Mouse (Mus musculus) megakaryocyte progenitor cell, adult 5-6 weeks (primary cell): ENCODE results near the gene Gm47996. TPM values are rescaled to one million over a fixed set of nuclear protein-coding genes. Genes with fewer than 3 reads are reported as not detected.
A peak's percentile ranks its signal among the peaks of the same experiment; 100 is the strongest.
"Not testable (repeated sequence)": the region's sequence is repeated elsewhere in the genome, so short reads cannot be mapped to it uniquely, and the experiment has no call there.

Source experiments
- ATAC-seq: replicated peaks from 2 replicates; pipeline ENCODE4 v1.8.0; 2016; ENCODE audit warnings: mild to moderate bottlenecking, moderate TSS enrichment, inconsistent platforms; ENCODE audit not compliant: poor library complexity
- total RNA-seq, 2 experiments: library from RNA; stranded (forward) in 1 of 2; stranded (reverse) in 1 of 2; fragments of 157-497, 149-512 nt in 1 of 2; fragments of 200-1000 nt in 1 of 2; gene quantifications; 2 replicates each; pipeline versions ENCODE4 v1.2.3 to v1.2.4; 2015 to 2017

The Gm47996 gene
- total RNA-seq, 2 experiments from 2014 or later, result not detected

DNA sequence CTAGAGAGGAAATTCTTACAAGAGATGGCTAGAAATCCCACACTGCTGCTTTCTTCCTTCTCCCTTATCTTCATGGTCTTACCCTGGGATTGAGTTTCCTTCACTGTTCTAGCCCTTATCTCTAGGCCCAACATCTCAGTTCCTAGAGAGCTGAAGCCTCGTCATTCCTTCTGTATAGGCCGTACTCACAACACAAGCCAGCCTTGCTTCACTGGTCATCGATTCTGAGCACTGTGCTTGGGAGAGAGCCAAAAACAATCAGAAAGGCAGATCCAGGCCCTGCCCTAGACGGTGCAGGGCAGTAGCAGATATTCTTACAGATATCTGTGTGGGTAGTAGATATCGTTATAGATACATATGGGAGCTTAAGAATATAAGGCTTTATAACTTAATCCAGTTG lies 7.2 kb upstream of the Gm47996 start:
- peak; percentile 69 for ATAC-seq

DNA sequence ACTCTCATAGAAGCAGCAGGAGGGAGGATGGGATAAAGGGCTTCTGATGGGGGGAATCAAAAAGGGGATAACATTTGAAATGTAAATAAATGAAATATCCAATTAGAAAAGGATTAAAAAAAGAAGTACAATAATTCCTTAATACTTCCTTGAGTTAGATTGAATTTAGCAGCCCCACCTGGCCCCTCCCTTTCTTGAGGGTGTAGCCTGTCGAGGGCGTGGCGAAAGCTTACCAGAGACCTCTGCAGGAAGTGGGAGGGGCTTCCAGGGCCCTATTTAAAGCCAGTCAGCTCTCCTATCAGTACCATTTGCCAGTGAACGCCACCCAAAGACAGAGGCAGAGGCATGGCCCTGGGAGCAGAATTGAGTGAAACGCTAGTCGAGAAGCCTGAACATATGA lies 6.1 kb upstream of the Gm47996 start, which contains the start of gene 3110040M04Rik:
TSS of gene 3110040M04Rik (plus strand) at position 304 of the 400 bp plus-strand sequence.
- peak; percentile 55; the same call in 1 of the 2 replicates for ATAC-seq

DNA sequence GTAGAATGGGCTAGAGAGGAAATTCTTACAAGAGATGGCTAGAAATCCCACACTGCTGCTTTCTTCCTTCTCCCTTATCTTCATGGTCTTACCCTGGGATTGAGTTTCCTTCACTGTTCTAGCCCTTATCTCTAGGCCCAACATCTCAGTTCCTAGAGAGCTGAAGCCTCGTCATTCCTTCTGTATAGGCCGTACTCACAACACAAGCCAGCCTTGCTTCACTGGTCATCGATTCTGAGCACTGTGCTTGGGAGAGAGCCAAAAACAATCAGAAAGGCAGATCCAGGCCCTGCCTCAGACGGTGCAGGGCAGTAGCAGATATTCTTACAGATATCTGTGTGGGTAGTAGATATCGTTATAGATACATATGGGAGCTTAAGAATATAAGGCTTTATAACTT lies 1.4 kb upstream of the Gm47996 start:
- peak; percentile 75 for ATAC-seq

DNA sequence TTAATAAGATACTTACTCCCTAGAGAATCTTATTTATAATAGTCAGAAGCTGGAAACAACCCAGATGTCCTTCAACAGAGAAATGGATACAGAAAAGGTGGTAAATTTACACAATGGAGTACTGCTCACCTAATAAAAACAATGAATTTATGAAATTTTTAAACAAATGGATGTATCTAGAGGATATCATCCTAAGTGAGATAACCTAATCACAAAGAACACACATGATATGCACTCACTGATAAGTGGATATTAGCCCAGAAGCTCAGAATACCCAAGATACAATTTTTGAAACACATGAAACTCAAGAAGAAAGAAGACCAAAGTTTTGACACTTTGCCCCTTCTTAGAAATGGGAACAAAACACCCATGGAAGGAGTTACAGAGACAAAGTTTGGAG lies 987 bp upstream of the Gm47996 start:
- not testable (repeated sequence) for ATAC-seq

DNA sequence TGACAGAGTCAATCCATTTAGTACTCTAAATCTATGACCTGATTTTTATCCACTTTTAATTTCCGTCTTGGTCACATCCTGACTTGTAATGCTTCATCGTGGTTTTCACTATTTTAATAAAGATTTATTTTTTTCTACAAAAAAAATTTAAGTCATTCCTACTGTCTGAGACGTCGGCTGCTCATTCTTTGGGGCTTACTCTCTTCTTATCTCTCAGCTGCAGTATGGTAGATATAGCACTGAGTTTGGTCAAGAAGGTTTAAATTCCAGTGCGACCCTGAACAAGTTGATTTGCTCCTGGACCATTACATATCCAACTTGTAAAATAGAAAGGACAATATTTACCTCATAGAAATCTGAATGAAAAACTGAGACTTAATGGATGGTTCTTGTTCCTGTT lies 1.7 kb downstream of the Gm47996 start:
- not testable (repeated sequence) for ATAC-seq

DNA sequence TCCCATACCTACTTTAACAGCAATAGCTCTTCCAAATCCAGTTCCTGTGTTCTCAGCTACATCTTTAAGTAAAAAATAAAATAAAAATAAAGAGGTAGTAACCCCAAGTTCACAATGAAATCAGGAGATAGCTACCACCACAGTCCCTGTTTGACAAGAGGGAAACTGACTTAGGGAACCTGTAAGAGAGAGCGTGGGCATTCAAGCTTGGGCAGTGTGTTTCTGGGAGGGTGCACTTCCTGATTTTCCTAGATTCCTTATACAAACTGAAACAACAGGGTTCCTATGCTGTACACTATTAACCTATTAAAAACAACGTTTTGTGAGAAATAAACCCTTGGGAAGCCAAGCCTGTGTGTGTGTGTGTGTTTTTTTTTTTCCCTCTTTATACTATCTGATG lies 4.9 kb downstream of the Gm47996 start:
- ATAC-seq, result peak; percentile 60

DNA sequence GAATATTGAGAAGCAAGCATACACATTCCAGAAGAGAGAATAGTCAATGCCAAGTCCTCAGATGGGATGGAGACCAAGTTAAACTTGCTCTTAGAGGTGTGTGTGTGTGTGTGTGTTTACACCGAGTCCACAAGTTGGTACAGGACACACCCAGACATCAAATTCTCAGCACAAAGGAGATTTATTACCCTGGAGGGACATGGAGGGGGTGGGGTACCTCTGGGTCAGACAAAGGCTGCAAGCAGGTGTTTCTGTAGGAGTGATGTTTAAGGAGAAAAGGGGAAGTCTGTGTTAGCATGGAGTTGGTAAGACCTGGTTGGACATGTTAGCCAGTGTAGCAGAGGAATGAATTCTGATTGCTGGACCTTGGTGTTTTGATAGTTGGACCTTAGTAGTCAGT lies 6.1 kb downstream of the Gm47996 start:
- ATAC-seq, result no peak

DNA sequence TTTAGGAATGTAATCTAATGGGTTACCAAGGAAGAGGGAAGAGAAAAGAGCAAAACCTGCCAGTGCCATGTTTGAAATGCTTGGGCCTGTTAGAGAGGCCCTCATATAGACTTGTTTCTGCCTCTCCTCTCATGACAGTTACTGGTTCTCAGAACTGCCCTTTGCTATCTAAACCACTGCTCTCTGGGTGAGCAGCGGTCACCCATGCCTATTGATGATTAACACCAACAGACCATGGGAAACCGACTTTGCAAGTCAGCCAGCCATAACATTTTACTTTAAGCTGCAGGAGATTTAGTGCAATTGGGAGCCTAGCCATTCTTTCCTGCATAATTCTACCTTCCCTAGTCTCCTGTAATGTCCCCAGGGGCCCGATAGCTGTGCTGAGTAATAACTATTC lies 6.5 kb downstream of the Gm47996 start:
- no peak for ATAC-seq

DNA sequence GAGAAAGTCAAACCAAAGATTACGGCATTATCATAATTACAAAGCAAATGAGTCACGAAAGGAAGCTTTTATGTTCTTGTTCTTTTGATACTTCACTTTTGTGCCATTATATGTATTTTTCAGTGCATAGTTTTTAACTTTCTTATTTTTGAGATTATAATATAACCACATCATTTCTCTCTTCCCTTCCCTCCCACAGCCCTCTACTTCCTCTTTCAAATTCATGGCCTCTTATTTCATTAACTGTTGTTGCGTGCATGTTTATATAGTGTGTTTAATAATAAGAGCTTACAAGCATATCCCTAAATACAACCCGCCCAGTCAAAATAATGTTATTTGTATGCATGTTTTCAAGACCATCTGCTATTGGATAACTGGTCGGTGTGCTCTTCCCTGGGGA lies 9.1 kb downstream of the Gm47996 start:
- ATAC-seq, result peak; percentile 54; the same call in 1 of the 2 replicates

DNA sequence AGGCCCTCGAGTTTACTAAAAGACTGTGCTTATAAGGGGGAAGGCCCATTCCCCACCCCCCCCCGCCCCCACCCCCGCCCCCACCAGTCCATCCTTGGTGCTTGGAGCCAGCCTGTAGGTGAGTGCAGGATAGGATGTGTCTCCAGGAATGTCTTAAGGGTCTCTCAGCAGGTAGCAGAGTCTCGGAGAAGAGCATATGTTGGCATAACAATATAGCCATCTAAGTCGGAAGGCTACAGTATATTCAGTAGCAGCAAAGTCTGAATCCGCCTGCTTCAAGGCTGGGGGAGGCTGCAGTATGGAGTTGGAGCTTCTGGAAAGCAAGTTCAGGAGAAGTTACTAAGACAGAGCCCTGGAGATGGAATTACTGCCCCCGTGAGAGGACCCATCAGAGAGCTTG lies 10.2 kb downstream of the Gm47996 start:
- ATAC-seq, result no peak

DNA sequence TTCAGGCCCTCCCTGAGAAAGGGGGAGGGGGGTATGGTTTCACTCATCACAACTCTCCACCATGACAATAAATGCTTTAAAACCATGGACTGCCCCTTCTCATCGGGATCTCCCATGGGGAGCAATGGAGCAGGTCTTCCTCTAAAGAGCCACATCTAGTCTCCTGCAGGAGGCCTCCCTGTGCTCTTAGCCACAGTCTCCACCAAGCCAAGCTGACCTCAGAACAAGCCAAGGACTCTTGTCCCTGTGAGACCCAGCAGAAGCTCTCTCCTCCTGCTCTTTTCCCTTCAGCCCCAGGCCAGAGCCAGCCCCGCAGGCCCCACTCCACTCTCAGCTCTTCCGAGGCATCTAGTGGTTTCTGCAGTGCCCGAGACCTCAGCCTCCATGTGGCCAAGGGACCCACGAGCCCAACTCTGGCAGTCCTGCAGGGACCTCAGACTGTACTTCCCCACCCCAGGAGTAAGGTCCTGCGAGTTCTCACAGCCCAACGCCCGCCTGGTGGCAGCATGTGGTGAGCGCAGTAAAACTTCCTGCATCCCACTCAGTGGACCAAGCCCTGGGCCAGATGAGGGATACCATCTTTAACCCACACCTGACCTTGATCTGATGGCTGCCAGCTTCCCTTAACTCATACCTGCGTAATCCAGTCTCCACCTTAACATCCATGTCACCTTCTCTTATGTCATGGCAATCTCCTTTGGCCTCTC lies 12.8 kb downstream of the Gm47996 start:
- peak; percentile 39; the same call in 1 of the 2 replicates for ATAC-seq

DNA sequence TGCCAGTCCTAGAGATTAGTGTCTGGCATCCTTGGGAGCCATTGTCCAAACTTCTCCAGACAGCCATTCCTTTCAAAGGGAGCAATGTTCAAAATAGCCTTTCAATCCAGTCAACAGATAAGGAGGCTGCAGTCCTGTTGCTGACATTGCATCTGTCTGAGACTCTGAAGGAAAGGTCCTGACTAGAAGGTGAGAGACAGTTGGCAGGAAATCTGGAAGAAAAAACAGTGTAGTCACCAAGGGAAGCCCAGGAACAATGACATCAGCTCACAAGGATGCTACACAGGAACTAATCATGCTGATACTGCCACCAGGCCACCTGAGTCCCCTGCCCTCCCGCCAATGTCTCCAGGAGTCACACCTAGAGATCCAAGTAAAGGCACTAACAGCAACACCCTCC lies 13.4 kb downstream of the Gm47996 start:
- ATAC-seq, result no peak

DNA sequence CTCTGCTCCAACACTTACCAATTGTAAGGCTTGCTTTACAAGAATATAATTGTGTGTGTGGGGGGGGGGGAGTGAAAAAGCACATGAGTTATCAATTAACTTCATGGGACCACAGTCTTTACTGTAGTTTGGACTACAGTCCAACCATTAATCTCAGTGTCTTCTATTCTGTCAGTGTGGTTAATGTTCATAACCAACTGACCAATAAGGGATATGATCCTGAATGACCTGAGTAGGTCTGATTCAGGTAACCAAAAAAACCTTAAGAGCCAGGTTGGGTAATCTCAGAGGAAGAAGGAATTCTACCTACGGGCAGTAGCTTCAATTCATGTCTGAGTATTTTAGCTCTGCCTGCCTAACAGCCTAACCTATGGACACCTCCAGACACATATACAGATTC lies 14.6 kb downstream of the Gm47996 start:
- ATAC-seq, result no peak

DNA sequence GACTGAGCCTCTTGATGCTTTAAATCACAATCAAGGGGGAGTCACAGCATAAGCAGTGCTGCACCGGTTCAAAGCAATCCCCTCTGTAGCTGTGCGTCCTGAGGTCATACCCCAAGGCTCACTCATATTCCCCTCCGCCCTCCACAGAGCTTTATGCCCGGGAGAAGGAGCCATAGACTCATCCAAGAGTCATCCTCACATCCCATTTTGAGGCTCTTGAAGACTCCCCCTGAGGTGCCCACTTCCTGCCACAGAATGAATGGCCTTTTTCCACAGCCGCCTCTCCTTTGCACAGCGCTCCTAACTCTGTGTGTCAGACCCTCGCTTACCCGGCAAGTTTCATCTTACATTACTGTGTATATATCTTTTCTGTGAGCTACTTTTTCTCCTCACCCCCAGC lies 17.6 kb downstream of the Gm47996 start:
- no peak for ATAC-seq

DNA sequence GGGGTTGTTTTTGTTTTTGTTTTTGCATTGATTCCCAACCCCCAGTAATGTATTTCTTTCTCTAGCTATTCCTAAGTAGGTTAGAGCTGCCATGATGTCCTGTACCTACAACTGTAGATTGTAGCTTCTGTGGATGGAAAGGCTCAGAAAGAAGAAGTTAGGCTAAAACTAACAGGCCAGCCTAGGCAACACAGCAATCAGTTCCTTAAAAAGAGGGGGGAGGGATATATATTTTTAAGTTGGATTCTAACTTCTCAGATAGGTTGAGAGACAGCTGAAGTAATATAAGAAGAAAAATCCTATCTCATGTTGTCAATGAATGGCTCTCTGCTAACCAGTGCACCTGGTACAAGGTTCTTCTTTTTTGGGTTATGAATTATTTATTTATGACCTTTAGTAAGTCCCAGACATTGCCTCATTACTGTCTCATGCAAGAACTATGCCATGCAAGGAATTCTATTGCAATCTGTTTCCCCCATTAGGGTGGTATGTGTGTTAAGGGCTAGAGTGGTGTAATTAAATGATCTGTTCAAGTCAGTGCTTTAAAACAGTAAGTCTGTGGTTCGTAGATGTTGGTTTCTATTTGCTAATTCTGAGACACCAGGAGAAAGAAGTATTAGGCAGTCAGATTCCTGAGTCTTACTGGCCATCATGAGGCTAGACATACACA lies 18.5 kb downstream of the Gm47996 start:
- ATAC-seq, result peak; percentile 88

DNA sequence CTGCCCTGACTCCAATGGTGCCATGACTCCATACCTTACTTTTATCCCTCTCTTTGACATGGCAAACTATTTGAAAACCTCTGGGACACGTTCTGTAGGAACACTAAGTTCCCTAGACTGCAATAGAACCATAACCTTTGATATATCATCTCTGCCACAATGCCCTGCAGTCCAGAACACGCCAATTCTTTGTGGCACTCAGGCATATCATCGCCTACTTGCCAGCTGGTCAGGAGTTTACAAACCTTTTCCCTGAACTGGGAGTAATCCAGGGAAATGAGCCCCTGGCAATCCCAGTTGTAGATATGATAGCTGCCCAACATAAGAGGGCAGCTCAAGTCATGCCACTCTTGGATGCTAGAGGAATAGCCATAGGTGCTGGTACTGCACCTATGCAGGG lies 22.4 kb downstream of the Gm47996 start:
- ATAC-seq, result no peak

DNA sequence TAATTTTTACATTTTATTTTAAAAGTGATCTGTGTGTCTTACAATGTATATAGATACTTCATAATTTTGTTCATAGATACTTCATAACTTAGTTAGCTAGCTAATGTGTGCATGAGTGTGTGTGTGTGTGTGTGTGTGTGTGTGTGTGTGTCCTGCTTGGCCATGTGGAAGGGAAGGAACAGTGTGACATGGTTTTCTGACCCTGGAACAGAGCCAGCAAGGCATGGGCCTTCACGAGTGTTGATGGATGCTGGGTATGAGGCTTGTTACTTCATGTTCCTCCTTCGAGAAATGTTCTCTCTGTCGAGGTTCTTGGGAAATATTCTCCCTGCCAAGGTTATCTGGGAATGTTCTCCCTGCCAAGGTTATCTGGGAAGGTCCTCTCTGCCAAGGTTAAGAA lies 23.8 kb downstream of the Gm47996 start:
- no peak for ATAC-seq

DNA sequence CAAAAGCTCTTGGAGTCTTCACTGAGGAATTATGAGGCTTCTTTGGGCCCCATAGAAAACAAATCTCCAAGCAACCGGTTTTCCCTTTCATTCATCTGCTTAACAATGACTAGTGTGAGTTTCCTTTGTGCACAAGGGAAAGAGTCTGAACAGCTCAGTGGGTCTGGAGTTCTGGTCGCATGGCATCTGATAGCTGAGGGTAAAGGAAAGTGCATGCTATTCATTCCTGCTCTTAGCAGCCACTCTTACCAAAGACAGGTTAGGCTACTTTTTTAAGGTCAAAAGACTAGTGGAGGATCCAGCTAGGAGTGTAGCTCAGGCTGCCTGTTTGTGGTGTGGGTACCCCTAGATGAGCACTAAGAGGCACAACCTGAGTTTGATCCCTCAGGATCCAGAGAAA lies 25.6 kb downstream of the Gm47996 start:
- no peak for ATAC-seq

DNA sequence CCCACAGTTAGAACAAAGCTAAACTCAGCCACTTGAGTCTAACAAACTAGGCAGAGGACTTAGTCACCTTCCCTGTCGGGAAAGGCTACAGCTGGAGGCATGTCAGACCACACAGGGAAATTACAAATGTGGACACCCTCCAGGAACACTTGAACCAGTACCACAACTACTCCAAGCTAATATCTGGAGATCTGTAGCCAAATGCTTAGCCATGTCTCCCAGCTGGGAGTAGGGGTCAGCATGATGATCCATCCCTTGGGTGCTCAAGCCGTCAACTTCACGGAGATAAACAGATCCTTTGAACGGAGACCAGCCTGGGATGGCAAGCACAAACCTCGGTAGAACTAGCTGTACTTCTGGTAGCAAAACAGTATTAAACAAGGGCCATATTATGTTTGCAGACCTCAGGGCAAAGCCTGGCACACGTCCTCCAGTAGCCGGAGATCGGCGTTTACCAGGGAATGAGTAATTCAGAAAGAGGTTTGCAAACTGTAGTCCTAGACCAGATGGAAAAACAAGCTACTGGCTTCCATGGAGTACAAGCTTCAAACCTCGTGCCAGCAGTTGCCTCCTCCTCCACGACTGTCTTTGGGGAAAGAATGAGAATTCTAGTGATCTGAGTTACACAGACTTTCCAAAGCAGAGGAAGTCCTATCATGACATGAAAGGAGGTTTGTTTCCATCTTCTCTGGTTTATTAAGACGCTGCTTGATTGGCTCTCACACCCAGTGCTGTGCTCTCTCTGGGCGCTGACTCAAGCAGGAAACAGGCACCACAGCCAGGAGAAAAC lies 26.4 kb downstream of the Gm47996 start:
- ATAC-seq, result peak; percentile 52

DNA sequence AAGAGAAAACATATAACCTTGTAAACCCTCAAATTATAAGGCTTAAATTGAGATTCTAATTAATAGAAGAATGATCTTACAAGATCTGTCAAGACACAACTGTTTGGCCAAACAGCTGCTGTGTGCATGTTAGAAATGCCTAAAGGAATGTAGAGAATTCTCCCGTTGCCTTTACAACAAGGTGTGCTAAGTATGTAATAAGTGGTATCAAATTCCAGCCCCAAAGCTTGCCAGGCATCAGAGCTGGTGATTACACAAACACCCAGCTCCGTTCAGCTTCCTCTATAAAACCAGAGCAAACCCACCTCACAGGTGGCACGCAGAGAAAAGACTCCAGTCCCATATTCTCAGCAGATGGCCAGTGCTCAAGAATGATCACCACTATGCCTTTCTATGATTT lies 27.8 kb downstream of the Gm47996 start:
- ATAC-seq, result no peak

DNA sequence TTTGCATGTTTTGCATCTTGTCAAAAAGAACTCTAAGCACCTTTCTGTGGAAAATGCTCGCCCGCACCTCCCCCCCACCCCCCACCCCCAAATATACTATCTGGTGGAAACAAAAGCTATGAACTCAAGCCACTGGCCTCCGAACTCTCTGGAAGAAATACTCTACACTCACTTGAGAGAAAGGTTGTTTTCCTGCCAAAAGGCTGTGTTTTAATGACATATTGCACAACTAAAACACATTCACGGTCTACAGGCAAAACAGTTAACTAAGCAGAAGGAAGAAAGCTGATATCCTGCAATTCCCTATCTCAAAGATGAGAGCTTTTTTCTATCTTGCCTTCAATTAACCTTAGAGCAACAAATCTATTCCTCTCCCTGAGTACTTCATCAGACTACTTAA lies 33.4 kb downstream of the Gm47996 start:
- ATAC-seq, result no peak

DNA sequence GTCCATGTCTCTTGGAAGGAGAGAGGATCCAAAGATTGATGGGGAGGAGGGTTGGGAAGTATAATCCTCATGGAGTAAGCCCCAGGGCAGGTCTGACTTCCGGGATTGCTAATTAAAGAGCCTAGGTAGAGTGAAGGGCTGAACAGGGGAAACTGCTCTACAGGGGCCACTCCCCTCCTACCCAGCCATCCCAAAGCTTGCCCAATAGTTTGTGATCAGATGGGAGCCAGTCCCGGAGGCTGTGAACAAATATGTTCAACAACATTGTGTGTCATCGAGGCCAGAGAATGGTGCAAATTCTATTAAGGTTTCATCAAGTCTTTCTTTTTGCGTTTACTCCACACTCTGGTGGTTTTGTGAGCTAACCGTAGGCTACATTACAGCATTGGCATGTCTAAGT lies 34.1 kb downstream of the Gm47996 start:
- peak; percentile 19; the same call in 1 of the 2 replicates for ATAC-seq
